Mouse (Mus musculus) right cerebral cortex, postnatal 14 days (tissue): Measurements from ENCODE around the gene Ltbp2.

Experiments
- DNase-seq: peaks from one replicate; pipeline ENCODE4 v3.0.0; 2022

The Ltbp2 gene

DNA sequence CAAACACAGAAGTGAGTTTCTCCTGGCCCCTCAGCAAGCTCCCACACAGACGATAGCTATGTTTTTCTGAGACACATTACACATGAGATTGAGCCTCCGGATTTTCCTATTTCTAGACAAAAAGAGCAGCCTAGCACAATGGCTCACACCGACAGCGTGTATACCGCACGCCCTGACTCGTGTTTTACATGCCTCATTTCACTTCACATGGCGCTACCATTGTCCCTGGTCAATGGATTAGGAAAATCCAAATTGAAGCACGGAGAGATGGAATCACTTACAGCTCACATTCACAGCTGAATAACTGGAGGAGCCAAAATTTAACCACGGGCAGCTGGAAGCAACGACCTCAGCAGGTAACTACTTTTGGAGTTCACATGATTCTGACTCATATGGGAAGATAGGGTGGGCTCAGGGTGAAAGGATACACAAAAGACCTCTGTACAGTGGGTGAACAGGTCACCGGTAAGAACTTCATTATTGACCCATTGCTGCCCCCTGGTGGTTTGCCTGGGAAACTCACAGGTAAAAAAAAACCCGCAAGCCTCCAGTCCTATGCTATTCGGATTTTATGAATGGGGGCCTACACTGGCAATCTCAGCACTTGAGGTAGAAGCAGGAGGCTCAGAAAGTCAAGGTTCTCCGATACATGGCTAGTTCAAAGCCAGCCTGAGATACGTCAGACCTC, 121.2 kb downstream of the Ltbp2 start:
- peak; percentile 56 for DNase-seq

DNA sequence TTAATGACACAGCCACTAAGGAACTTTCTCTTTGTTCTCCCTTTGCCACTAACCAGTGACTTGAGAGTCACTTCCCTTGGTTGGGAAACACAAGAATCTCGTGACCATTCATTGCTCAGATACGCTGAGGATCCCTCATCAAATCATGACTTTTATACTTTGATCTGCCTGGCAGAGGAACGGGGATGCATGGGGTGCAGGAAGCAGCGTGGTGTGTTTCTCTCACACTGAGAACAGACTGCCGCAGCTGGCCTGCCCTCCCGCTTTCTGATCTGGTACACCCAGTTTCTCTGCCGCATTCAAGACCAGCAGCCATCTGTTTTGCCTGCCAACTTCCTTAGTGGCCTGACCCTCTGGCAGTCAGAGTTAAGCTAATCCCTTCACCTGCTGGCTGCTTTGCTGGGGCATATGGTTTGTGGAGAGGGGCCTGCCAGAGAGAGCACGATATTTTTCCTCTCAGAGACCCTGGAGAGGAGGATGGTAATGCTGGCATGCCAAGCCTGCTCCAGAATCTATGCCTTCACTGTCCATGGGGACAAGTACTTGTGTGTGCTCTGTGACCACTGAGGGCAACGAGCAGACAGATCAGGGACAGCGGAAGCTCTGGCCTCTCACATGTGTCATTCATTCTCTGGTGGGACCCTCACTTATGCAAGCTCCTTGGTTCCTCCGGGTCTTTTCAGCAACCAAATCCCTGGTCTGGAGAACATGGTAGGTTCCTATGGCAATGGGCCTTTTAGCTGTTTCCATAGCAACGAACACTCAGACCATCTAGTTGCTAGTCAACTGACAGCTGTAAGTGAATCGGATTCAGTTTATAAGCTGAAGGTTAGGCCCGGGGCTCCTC, 124.0 kb downstream of the Ltbp2 start:
- DNase-seq, result peak; percentile 29

DNA sequence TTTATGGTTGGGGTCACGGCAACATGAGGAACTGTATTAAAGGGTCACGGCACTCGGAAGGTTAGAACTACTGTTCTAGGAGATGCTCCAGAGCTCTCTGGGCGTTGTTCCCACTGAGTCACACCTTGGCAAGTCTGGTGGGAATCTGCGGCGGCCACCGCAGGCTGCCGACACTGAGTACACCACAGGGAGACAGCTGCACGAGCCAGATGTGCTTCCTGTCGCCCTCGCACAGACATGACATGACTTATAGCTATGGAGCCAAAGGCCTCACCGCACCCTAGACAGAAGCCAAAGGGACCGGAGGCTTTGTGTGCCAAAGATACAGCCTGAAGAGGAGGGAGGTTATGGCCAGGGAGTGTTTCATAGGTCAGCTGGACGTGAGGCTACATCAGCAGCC, 125.7 kb downstream of the Ltbp2 start:
- DNase-seq, result no peak

DNA sequence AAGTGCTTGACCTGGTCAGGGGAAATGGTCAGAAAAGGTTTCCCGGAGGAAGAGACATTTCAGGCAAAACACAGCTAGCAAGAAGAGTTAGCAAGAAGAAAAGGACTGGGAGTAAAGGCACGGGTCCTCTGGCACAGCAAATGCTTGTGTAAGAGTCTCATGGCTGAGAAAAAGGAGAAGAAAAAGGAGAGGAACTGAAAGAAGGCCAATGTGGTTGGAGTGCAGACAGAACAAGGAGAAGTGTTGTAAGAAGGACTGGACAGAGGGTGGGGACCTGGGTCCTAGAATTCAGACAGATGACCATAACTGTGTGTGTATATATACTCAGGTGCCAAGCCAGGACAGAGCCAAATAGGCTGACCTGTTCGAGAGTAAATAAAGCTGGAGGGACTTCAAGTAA, 128.2 kb downstream of the Ltbp2 start:
- DNase-seq, result no peak

DNA sequence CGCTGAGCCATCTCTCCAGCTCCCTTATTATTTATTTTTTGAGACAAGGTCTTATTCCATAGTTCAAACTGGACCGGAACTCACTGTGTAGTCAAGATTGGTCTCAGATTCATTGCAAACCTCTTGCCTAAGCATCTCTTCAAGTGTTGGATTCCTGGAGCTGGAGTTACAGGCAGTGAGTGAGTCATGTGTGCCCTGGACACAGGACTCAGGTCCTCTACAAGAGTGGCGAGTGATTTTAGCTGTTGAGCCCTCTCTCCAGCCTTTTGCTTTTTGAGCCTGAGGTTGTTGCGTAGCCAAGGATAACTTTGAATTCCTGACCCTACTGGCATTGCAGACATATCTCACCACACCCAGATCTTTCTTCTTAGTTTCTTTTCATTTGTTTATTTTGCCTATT, 130.6 kb downstream of the Ltbp2 start:
- DNase-seq, result no peak

DNA sequence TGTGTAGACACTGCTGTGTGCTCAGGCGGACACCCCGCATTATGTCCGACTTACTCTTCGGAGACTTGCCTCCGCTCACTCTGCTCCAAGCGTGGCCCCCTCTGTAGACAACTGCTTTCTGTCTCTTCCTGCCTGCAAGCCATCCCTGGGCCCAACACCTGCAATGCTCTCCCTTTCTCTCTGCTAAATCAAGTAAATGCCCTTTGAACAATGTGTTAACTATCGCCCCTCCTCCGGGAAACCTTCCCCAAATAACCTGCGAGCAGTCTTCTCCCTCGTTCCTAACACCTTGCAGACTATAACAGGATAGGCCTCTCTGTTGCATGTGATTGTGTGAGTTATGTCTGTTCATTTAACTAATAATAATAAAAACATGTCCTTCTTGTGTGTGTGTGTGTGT, 132.8 kb downstream of the Ltbp2 start:
- no peak for DNase-seq

DNA sequence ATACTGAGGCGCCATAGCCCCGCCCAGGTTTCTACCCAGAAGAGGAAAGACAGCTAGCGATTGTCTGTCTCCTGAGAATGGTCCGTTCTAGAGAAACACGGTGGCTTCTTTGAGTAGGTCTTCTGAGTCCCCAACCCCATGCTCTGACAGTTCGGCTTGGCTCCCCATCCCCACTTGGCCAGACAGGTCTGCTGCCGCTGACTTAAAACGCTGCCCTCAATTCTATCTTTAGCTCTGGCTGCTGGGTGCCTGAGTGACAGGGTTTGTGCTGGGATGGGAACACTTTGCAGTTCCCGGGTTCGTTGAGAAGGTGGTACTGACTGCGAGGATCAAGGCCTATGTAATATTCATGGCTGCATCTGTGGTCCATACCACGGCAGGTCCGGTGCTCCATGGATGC, 143.0 kb downstream of the Ltbp2 start:
- DNase-seq, result no peak
